ENCODE assay signal across 15 mouse cellular contexts in genomic region chr2:74119167-74119937, GRCm38 (mm10).
DNase-seq lines count a peak whose midpoint lies in the region; ATAC-seq lines count a peak whose summit lies in the region.
"Had no signal": no experiment of that assay in that cellular context is flagged by ENCODE, and none has a peak within 500 bp of the region (broad histone marks: within the 10 kb centered on the region; RNA-seq: fewer than 3 reads in every experiment).

No protein-coding gene starts in this region.

- DNase-seq in kidney, adult 8-10 months: no peak
- DNase-seq in neural tube, embryonic 11.5 days (ENCODE audit: low spot score): peak; percentile 44
- no peak for DNase-seq in cerebellum, postnatal 36 days
- no peak for DNase-seq in left cerebral cortex, postnatal 25 days (ENCODE audit: low spot score in 2 of 2)
- no peak for DNase-seq in left cerebral cortex, adult 18-20 months (ENCODE audit: low spot score in 2 of 2)
- DNase-seq: adrenal gland, adult 8-10 months; heart, adult 18-20 months; heart, postnatal 36 days; kidney, postnatal 25 days had no signal

- H3K27me3 ChIP-seq in kidney, embryonic 16.5 days (ENCODE audit: insufficient read depth, low read length): no peaks in the 10 kb centered on the region; the same call in 1 of the 2 replicates
- 0 out of 2 replicates have a peak, but pooled peaks cover 3% of the 10 kb centered on the region for H3K27me3 ChIP-seq in forebrain, embryonic 16.5 days (replicated peaks; ENCODE audit: control insufficient read depth, insufficient read depth, low read length)
- no peaks in the 10 kb centered on the region for H3K27me3 ChIP-seq in intestine, embryonic 15.5 days (replicated peaks)
- no peaks in the 10 kb centered on the region for H3K27me3 ChIP-seq in neural tube, embryonic 11.5 days (ENCODE audit: control insufficient read depth, insufficient read depth, low read length)
- H3K27me3 ChIP-seq: CH12.LX; liver, embryonic 15.5 days had no signal

- H3K27ac ChIP-seq in kidney, embryonic 16.5 days (ENCODE audit: low read length): no peak overlapping the region
- H3K27ac ChIP-seq in forebrain, embryonic 16.5 days (ENCODE audit: low read length): peak overlapping the region; percentile 68
- H3K27ac ChIP-seq in intestine, embryonic 15.5 days: no peak overlapping the region
- peak overlapping the region; percentile 75 for H3K27ac ChIP-seq in neural tube, embryonic 11.5 days (ENCODE audit: low read depth, low read length)
- H3K27ac ChIP-seq: liver, embryonic 15.5 days had no signal

- no peaks in the 10 kb centered on the region for H3K36me3 ChIP-seq in kidney, embryonic 16.5 days (ENCODE audit: insufficient read depth, low read length)
- no peaks in the 10 kb centered on the region for H3K36me3 ChIP-seq in forebrain, embryonic 16.5 days (ENCODE audit: control insufficient read depth, insufficient read depth)
- H3K36me3 ChIP-seq in intestine, embryonic 15.5 days: no peaks in the 10 kb centered on the region
- no peaks in the 10 kb centered on the region for H3K36me3 ChIP-seq in neural tube, embryonic 11.5 days (ENCODE audit: control insufficient read depth, insufficient read depth, low read length)
- H3K36me3 ChIP-seq: liver, embryonic 15.5 days had no signal

- no peak overlapping the region for H3K4me3 ChIP-seq in kidney, embryonic 16.5 days (ENCODE audit: low read length)
- no peak overlapping the region for H3K4me3 ChIP-seq in forebrain, embryonic 16.5 days (replicated peaks; ENCODE audit: low read length)
- no peak overlapping the region for H3K4me3 ChIP-seq in intestine, embryonic 15.5 days (replicated peaks)
- no peak overlapping the region for H3K4me3 ChIP-seq in neural tube, embryonic 11.5 days (ENCODE audit: low read depth, low read length)
- H3K4me3 ChIP-seq: liver, embryonic 15.5 days had no signal

- intact Hi-C loops in left cerebral cortex, postnatal 25 days (cut with DNase I): no loop called here

- H3K9me3 ChIP-seq in kidney, embryonic 16.5 days (ENCODE audit: low read length): no peaks in the 10 kb centered on the region
- H3K9me3 ChIP-seq in forebrain, embryonic 16.5 days (ENCODE audit: control insufficient read depth, low read length): no peaks in the 10 kb centered on the region
- no peaks in the 10 kb centered on the region for H3K9me3 ChIP-seq in intestine, embryonic 15.5 days
- no peaks in the 10 kb centered on the region for H3K9me3 ChIP-seq in neural tube, embryonic 11.5 days (ENCODE audit: control insufficient read depth, low read length)
- H3K9me3 ChIP-seq: liver, embryonic 15.5 days had no signal

- no peak for ATAC-seq in kidney, embryonic 16.5 days (ENCODE audit: low FRiP score, low TSS enrichment)
- ATAC-seq in forebrain, embryonic 16.5 days: peak; percentile 84
- no peak for ATAC-seq in intestine, embryonic 15.5 days
- ATAC-seq in neural tube, embryonic 11.5 days (ENCODE audit: insufficient read depth, low FRiP score, low TSS enrichment): 0 out of 2 replicates have a peak, but pooled peaks have one; percentile 23
- ATAC-seq: Patski had no signal

- no peaks in the 10 kb centered on the region for H3K4me1 ChIP-seq in kidney, embryonic 16.5 days (ENCODE audit: insufficient read depth, low read length)
- peaks cover 15% of the 10 kb centered on the region for H3K4me1 ChIP-seq in forebrain, embryonic 16.5 days (replicated peaks; ENCODE audit: control insufficient read depth, insufficient read depth, low read length)
- H3K4me1 ChIP-seq in intestine, embryonic 15.5 days (replicated peaks): peaks cover 3% of the 10 kb centered on the region
- peaks cover 13% of the 10 kb centered on the region for H3K4me1 ChIP-seq in neural tube, embryonic 11.5 days (ENCODE audit: control insufficient read depth, insufficient read depth, low read length)
- H3K4me1 ChIP-seq: liver, embryonic 15.5 days had no signal

- H3K4me2 ChIP-seq in kidney, embryonic 16.5 days (replicated peaks; ENCODE audit: low read depth, low read length): 0 out of 2 replicates have a peak overlapping the region, but pooled peaks have one; percentile 12
- 0 out of 2 replicates have a peak overlapping the region, but pooled peaks have one; percentile 1 for H3K4me2 ChIP-seq in forebrain, embryonic 16.5 days (ENCODE audit: low read length)
- H3K4me2 ChIP-seq in intestine, embryonic 15.5 days (replicated peaks): peak overlapping the region; percentile 22; the same call in 1 of the 2 replicates
- H3K4me2 ChIP-seq in neural tube, embryonic 11.5 days (ENCODE audit: low read depth): peak overlapping the region; percentile 19; the same call in 1 of the 2 replicates
- H3K4me2 ChIP-seq: liver, embryonic 15.5 days had no signal

- H3K9ac ChIP-seq in kidney, embryonic 16.5 days (replicated peaks; ENCODE audit: low read length): no peak overlapping the region
- H3K9ac ChIP-seq in forebrain, embryonic 16.5 days (replicated peaks; ENCODE audit: low read depth, low read length): no peak overlapping the region
- no peak overlapping the region for H3K9ac ChIP-seq in intestine, embryonic 15.5 days
- no peak overlapping the region; the same call in 1 of the 2 replicates for H3K9ac ChIP-seq in neural tube, embryonic 11.5 days (ENCODE audit: low read length)
- H3K9ac ChIP-seq: liver, embryonic 15.5 days had no signal

- WGBS in kidney, embryonic 16.5 days: 50% methylated on average over 17 of the region's 17 CpGs
- WGBS in forebrain, embryonic 16.5 days: 37% methylated on average over 17 of the region's 17 CpGs
- WGBS in intestine, embryonic 15.5 days: 34% methylated on average over 17 of the region's 17 CpGs
- 30% methylated on average over 17 of the region's 17 CpGs for WGBS in neural tube, embryonic 11.5 days

Comparison
In these comparisons a context has a peak if more than half of its experiments do, and no peak if none do; other contexts are left out.
1. ATAC-seq: peak in forebrain, embryonic 16.5 days (single experiment) and neural tube, embryonic 11.5 days (single experiment); none in kidney, embryonic 16.5 days (single experiment) and intestine, embryonic 15.5 days (single experiment).
2. H3K27ac ChIP-seq: peak in forebrain, embryonic 16.5 days (single experiment) and neural tube, embryonic 11.5 days (single experiment); none in kidney, embryonic 16.5 days (single experiment) and intestine, embryonic 15.5 days (single experiment).
3. Peak in every context shown above with its lines, with median percentiles within 50 percentile points of each other: H3K4me2 ChIP-seq.